Mouse (Mus musculus) liver, embryonic 13.5 days (tissue): ENCODE data around the gene Fyco1. TPM values are rescaled to one million over a fixed set of nuclear protein-coding genes. Genes with fewer than 3 reads are reported as not detected.

Experiments
- polyA plus RNA-seq: library from polyadenylated mRNA; unstranded; fragments of >200 nt; fragmentation: Nextera tagmentation; extraction: Ambion mirVana; gene quantifications from 2 replicates; pipeline ENCODE4 v1.2.1, GENCODE M21; 2015

Fyco1 gene
- polyA plus RNA-seq, 1 experiment from 2014 or later: 3.4 TPM

Other genes with a start within 250 kb of the Fyco1 start
- 0.07 TPM in 2 replicates for gene Slc6a20b, start 219.3 kb downstream of the Fyco1 start, polyA plus RNA-seq
- gene Ccr9, start 173.5 kb downstream of the Fyco1 start, polyA plus RNA-seq: 0.39 and 0.46 TPM in 2 replicates
- gene Slc6a20a, start 173.0 kb downstream of the Fyco1 start, polyA plus RNA-seq: 0.98 and 1.2 TPM in 2 replicates
- gene Lztfl1, start 134.2 kb downstream of the Fyco1 start, polyA plus RNA-seq: 20.7 and 26.6 TPM in 2 replicates
- 0.08 and 0.15 TPM in 2 replicates for gene Cxcr6, start 45.4 kb downstream of the Fyco1 start, polyA plus RNA-seq
- not detected in 2 replicates for gene Xcr1, start 10.1 kb upstream of the Fyco1 start, polyA plus RNA-seq
- 1.7 and 1.9 TPM in 2 replicates for gene Ccr1, start 116.8 kb upstream of the Fyco1 start, polyA plus RNA-seq
- gene Ccr1l1, start 126.5 kb upstream of the Fyco1 start, polyA plus RNA-seq: not detected in 2 replicates
- gene Ccr3, start 170.1 kb upstream of the Fyco1 start, polyA plus RNA-seq: 0.10 and 0.12 TPM in 2 replicates